Mouse (Mus musculus) MEL (cell line): Measurements from ENCODE around the gene Adam23. TPM values are rescaled to one million over a fixed set of nuclear protein-coding genes. Genes with fewer than 3 reads are reported as not detected.

Source experiments
- DNase-seq: peaks from one replicate; pipeline ENCODE4 v3.0.0; 2011; ENCODE audit warnings: low read depth, low spot score
- H3K27ac ChIP-seq: 2 replicates; pipeline ENCODE4 v1.5.1; 2012; ENCODE audit warnings: low read depth, mild to moderate bottlenecking, control low read depth, low read length, moderate library complexity; ENCODE audit not compliant: control insufficient read depth
- H3K27me3 ChIP-seq, 2 experiments: fragments of 150-350 bp in 1 of 2; sonication (generic) in 1 of 2; 2 replicates each; pipeline ENCODE4 v1.6.1; 2012; ENCODE audit warnings: low read length in 2 of 2, mild to moderate bottlenecking in 2 of 2, improper control_type of control experiment in 1 of 2, moderate library complexity in 1 of 2; ENCODE audit not compliant: insufficient read depth in 2 of 2, control insufficient read depth in 1 of 2
- H3K36me3 ChIP-seq, 2 experiments: 2 replicates each; pipeline ENCODE4 v1.6.1; 2012 to 2014; ENCODE audit warnings: low read length in 2 of 2, improper control_type of control experiment in 1 of 2, inconsistent platforms in 1 of 2, mild to moderate bottlenecking in 1 of 2; ENCODE audit not compliant: insufficient read depth in 2 of 2, control insufficient read depth in 1 of 2
- H3K4me1 ChIP-seq, 2 experiments: fragments of 150-350 bp in 1 of 2; sonication (generic) in 1 of 2; 2 replicates each; pipeline ENCODE4 v1.6.1; 2012; ENCODE audit warnings: low read length in 2 of 2, improper control_type of control experiment in 1 of 2, mild to moderate bottlenecking in 1 of 2; ENCODE audit not compliant: insufficient read depth in 2 of 2, control insufficient read depth in 1 of 2
- H3K4me3 ChIP-seq, 2 experiments: fragments of 150-350 bp in 1 of 2; sonication (generic) in 1 of 2; 2 replicates each; pipeline ENCODE4 v1.5.1; 2012; ENCODE audit warnings: low read depth in 2 of 2, low read length in 2 of 2, mild to moderate bottlenecking in 2 of 2, moderate library complexity in 2 of 2, control low read depth in 1 of 2, improper control_type of control experiment in 1 of 2; ENCODE audit not compliant: control insufficient read depth in 1 of 2, insufficient read depth in 1 of 2
- H3K79me2 ChIP-seq: 2 replicates; pipeline ENCODE4 v1.6.1; 2012; ENCODE audit warnings: mild to moderate bottlenecking, low read length, moderate library complexity; ENCODE audit not compliant: control insufficient read depth, poor library complexity, insufficient read depth
- H3K9ac ChIP-seq: 2 replicates; pipeline ENCODE4 v1.6.1; 2012; ENCODE audit warnings: low read depth, mild to moderate bottlenecking, control low read depth, low read length, moderate library complexity; ENCODE audit not compliant: control insufficient read depth, poor library complexity, severe bottlenecking
- H3K9me3 ChIP-seq: fragments of 150-350 bp; sonication (generic); replicated peaks from 2 replicates; pipeline ENCODE4 v1.6.1; 2012; ENCODE audit warnings: mild to moderate bottlenecking, low read length, improper control_type of control experiment, moderate library complexity; ENCODE audit not compliant: insufficient read depth
- BHLHE40 ChIP-seq: IDR thresholded peaks from 2 replicates; pipeline ENCODE4 v1.6.1; 2012; ENCODE audit warnings: low read depth, mild to moderate bottlenecking, inconsistent platforms, low read length, improper control_type of control experiment, borderline replicate concordance
- CHD1 ChIP-seq: IDR thresholded peaks from 2 replicates; pipeline ENCODE4 v1.6.1; 2012; ENCODE audit warnings: low read depth, mild to moderate bottlenecking, inconsistent platforms, low read length, improper control_type of control experiment
- CHD2 ChIP-seq: IDR thresholded peaks from 2 replicates; pipeline ENCODE4 v1.6.1; 2011; ENCODE audit warnings: low read length, improper control_type of control experiment
- EP300 ChIP-seq, 2 experiments: IDR thresholded peaks; 2 replicates each; pipeline ENCODE4 v1.6.1; 2011; ENCODE audit warnings: improper control_type of control experiment in 2 of 2, low read length in 2 of 2, low read depth in 1 of 2, mild to moderate bottlenecking in 1 of 2
- GABPA ChIP-seq: IDR thresholded peaks from 2 replicates; pipeline ENCODE4 v1.6.1; 2012; ENCODE audit warnings: low read depth, mild to moderate bottlenecking, inconsistent platforms, low read length, improper control_type of control experiment, moderate library complexity
- GATA1 ChIP-seq: IDR thresholded peaks from 2 replicates; pipeline ENCODE4 v1.6.1; 2011; ENCODE audit warnings: low read depth, low read length, improper control_type of control experiment
- KAT2A ChIP-seq: conservative IDR thresholded peaks from 2 replicates; pipeline ENCODE4 v1.6.1; 2012; ENCODE audit warnings: low read depth, low read length, improper control_type of control experiment, inconsistent platforms
- MXI1 ChIP-seq: IDR thresholded peaks from 2 replicates; pipeline ENCODE4 v1.6.1; 2011; ENCODE audit warnings: mild to moderate bottlenecking, low read depth, low read length, improper control_type of control experiment
- NELFE ChIP-seq: IDR thresholded peaks from 2 replicates; pipeline ENCODE4 v1.6.1; 2011; ENCODE audit warnings: low read depth, low read length, improper control_type of control experiment
- POLR2AphosphoS2 ChIP-seq: IDR thresholded peaks from 2 replicates; pipeline ENCODE4 v1.6.1; 2011; ENCODE audit warnings: low read length, improper control_type of control experiment
- TCF12 ChIP-seq: IDR thresholded peaks from 2 replicates; pipeline ENCODE4 v1.6.1; 2014; ENCODE audit warnings: low read depth, mild to moderate bottlenecking, inconsistent platforms, low read length, improper control_type of control experiment, moderate library complexity
- USF1 ChIP-seq: IDR thresholded peaks from 2 replicates; pipeline ENCODE4 v1.6.1; 2014; ENCODE audit warnings: low read depth, mild to moderate bottlenecking, inconsistent platforms, low read length, improper control_type of control experiment, moderate library complexity
- ZC3H11A ChIP-seq: IDR thresholded peaks from 2 replicates; pipeline ENCODE4 v1.6.1; 2012; ENCODE audit warnings: low read depth, mild to moderate bottlenecking, inconsistent platforms, low read length, improper control_type of control experiment
- ZKSCAN1 ChIP-seq: IDR thresholded peaks from 2 replicates; pipeline ENCODE4 v1.6.1; 2012; ENCODE audit warnings: low read depth, mild to moderate bottlenecking, inconsistent platforms, low read length, improper control_type of control experiment, moderate library complexity
- polyA plus RNA-seq, 2 experiments: library from polyadenylated mRNA; stranded (reverse) in 1 of 2; unstranded in 1 of 2; fragments of >175 nt in 1 of 2; fragments of >200 nt in 1 of 2; gene quantifications; 2 replicates each; pipeline versions ENCODE4 v1.2.1 to v1.2.4; 2012; ENCODE audit warnings: low replicate concordance in 2 of 2, low read depth in 1 of 2; ENCODE audit not compliant: insufficient read length in 2 of 2, insufficient read depth in 1 of 2, missing spikeins in 1 of 2
- total RNA-seq: library from RNA; depleted of rRNA; stranded (reverse); fragments of 300-350 nt; gene quantifications from 2 replicates; pipeline ENCODE4 v1.2.3, GENCODE M21; 2012

The Adam23 gene
- total and polyA plus RNA-seq, 3 experiments, result not detected

DNA sequence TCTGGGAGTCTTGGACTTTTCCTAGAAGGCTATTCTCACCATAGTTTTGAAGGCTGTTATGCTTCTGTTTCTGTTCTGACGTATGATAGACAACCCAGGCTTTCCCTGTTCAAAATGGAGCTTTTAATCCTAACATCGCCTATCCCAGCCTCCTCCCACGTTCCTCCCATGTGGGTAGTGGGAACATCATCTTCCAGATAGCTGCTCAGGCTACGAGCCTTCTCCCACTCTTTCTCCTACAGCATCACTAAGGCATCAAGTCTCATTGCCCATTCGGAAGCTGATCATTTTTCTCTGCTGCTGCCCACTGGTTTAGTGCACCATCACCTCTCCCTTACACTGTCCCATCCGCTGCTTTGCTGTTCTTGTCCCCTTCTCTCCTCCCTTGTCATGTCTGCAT, 14.2 kb downstream of the Adam23 start:
- Histone ChIP-seq H3K4me1 (no peaks in the 10 kb centered on the region), H3K36me3 (no peaks in the 10 kb centered on the region), H3K4me3 (no peak overlapping the region), H3K9ac (no peak overlapping the region), H3K79me2 (no peaks in the 10 kb centered on the region), H3K27me3 (no peaks in the 10 kb centered on the region; a peak in 1 of 4 replicates), H3K9me3 (no peaks in the 10 kb centered on the region), H3K27ac (no peak overlapping the region)
- no peak for TF ChIP-seq POLR2AphosphoS2
- no peak for TF ChIP-seq BHLHE40
- no peak for DNase-seq

DNA sequence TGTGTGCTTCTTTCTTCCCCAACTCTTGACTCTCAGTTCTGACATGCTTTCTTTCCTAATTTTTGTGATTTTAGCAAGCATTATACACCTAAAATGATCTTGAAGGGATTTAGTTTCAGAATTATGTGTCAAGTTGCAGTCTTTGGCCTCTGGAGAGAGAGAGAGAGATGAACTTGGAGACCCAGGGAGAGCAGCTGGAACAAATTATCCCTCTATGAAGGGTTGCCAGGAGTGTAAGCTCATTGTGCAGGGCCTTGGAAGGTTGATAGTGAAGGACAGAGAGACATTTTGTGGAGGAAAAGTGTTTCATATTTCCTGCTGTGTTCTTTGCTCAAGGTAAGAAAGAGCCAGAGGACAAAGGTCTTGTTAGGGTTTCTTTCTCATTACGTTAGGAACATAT, 18.8 kb downstream of the Adam23 start:
- Histone ChIP-seq H3K4me3 (no peak overlapping the region), H3K9me3 (no peaks in the 10 kb centered on the region), H3K27ac (no peak overlapping the region), H3K9ac (no peak overlapping the region), H3K79me2 (no peaks in the 10 kb centered on the region), H3K36me3 (no peaks in the 10 kb centered on the region), H3K27me3 (no peaks in the 10 kb centered on the region; a peak in 1 of 4 replicates), H3K4me1 (no peaks in the 10 kb centered on the region)
- DNase-seq, result no peak
- no peak for TF ChIP-seq EP300 (IDR thresholded peaks at IDR 0.05; ENCODE audit: low read depth in 1 of 2, low read length in 2 of 2)
- TF ChIP-seq TCF12, result no peak
- TF ChIP-seq CHD1, result no peak
- no peak for TF ChIP-seq USF1
- no peak for TF ChIP-seq GATA1
- TF ChIP-seq KAT2A, result no peak
- TF ChIP-seq ZC3H11A, result no peak
- TF ChIP-seq NELFE, result no peak
- TF ChIP-seq ZKSCAN1, result no peak
- no peak for TF ChIP-seq CHD2

DNA sequence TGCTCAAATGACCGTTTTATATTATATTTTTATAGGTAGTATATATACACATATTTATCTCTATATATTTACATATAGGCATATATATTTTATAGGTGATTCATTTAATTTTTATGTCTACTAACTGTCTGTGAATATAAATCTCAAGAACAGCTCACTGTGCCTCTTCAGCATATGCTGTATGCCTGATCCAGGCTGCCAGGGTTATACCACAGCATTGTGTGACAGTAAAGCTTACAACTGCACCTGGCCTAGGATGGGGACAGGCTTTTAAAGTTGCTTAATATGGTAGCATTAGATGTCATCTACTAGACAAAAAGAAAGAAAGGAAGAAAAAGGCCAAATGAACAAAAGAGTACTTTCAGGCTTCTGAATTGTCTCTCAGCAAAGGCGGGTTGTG, 27.6 kb downstream of the Adam23 start:
- Histone ChIP-seq H3K79me2 (no peaks in the 10 kb centered on the region), H3K27ac (no peak overlapping the region), H3K4me1 (no peaks in the 10 kb centered on the region), H3K27me3 (no peaks in the 10 kb centered on the region), H3K4me3 (no peak overlapping the region), H3K9ac (no peak overlapping the region), H3K9me3 (no peaks in the 10 kb centered on the region), H3K36me3 (no peaks in the 10 kb centered on the region)
- TF ChIP-seq GABPA, result no peak
- TF ChIP-seq MXI1, result no peak
- DNase-seq, result no peak
